Comparison of ENCODE assay signal across 17 mouse cellular contexts in genomic region chr5:148224004-148224403, GRCm38 (mm10).
"Had no signal": no experiment of that assay in that cellular context is flagged by ENCODE, and none has a peak within 500 bp of the region (broad histone marks: within the 10 kb centered on the region; RNA-seq: fewer than 3 reads in every experiment).

No protein-coding gene starts in this region.

- H3K4me3 ChIP-seq: liver, embryonic 15.5 days; lung, embryonic 15.5 days; midbrain, embryonic 13.5 days; midbrain, embryonic 15.5 days; neural tube, embryonic 12.5 days; stomach, embryonic 15.5 days had no signal

- H3K27ac ChIP-seq: liver, embryonic 15.5 days; lung, embryonic 15.5 days; macrophage; midbrain, embryonic 13.5 days; midbrain, embryonic 15.5 days; neural tube, embryonic 12.5 days; stomach, embryonic 15.5 days had no signal

- H3K9ac ChIP-seq: liver, embryonic 15.5 days; liver, postnatal 0 days; lung, embryonic 15.5 days; midbrain, embryonic 13.5 days; midbrain, embryonic 15.5 days; neural tube, embryonic 12.5 days; stomach, embryonic 15.5 days had no signal

- H3K27me3 ChIP-seq: liver, embryonic 15.5 days; lung, embryonic 15.5 days; midbrain, embryonic 13.5 days; midbrain, embryonic 15.5 days; neural tube, embryonic 12.5 days; stomach, embryonic 15.5 days had no signal

- DNase-seq: liver, postnatal 0 days; lung, adult 2 months; lung, postnatal 14 days; lung, postnatal 36 days; right cerebral cortex, postnatal 14 days; thymus, adult 18-20 months; thymus, postnatal 14 days; thymus, postnatal 36 days had no signal

- H3K4me1 ChIP-seq: liver, embryonic 15.5 days; lung, embryonic 15.5 days; midbrain, embryonic 13.5 days; midbrain, embryonic 15.5 days; neural tube, embryonic 12.5 days; stomach, embryonic 15.5 days had no signal

- ATAC-seq: liver, postnatal 0 days; lung, postnatal 0 days; midbrain, embryonic 13.5 days; midbrain, embryonic 15.5 days had no signal

- H3K9me3 ChIP-seq: liver, embryonic 15.5 days; lung, embryonic 15.5 days; midbrain, embryonic 13.5 days; midbrain, embryonic 15.5 days; neural tube, embryonic 12.5 days; stomach, embryonic 15.5 days had no signal

- H3K36me3 ChIP-seq: liver, embryonic 15.5 days; lung, embryonic 15.5 days; midbrain, embryonic 13.5 days; midbrain, embryonic 15.5 days; neural tube, embryonic 12.5 days; stomach, embryonic 15.5 days had no signal

- H3K4me2 ChIP-seq: liver, embryonic 15.5 days; lung, embryonic 15.5 days; midbrain, embryonic 11.5 days; midbrain, embryonic 13.5 days; midbrain, embryonic 15.5 days; neural tube, embryonic 12.5 days; stomach, embryonic 15.5 days had no signal
